Mouse (Mus musculus) stomach, postnatal 0 days (tissue): ENCODE results near the gene Arhgap22.

Experiments
- CTCF ChIP-seq: IDR thresholded peaks from 2 replicates; pipeline ENCODE4 v1.5.1; 2016; ENCODE audit warnings: antibody characterized with exemption, low read depth, mild to moderate bottlenecking, moderate library complexity
- EP300 ChIP-seq: optimal IDR thresholded peaks from 2 replicates; pipeline ENCODE3; 2016; ENCODE audit warnings: antibody characterized with exemption

DNA sequence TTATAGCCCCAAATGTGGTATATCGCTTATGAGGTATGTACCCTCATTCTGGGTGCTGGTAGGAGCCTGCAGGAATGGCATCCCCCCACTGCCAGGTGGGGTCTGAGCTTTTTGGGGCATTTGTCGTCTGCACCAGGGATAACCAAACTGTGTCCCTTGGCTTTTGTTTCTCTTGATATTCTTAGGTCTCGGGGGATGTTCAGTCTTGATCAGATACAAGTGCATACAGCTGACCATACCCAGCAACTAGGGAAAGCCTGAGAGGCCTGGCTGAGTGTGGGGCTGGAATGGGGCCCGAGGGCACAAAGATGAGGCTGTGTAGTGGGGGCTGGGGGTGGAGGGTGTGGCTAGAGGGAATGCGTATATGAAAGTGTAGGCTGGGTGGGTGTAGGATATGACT, 149.8 kb downstream of the Arhgap22 start:
- no peak for TF ChIP-seq CTCF
- no peak for TF ChIP-seq EP300
